Mouse (Mus musculus) lung, postnatal 0 days (tissue): ENCODE measurements around the gene Dpep2nb.

ENCODE experiments used
- CTCF ChIP-seq: IDR thresholded peaks from 2 replicates; pipeline ENCODE4 v1.5.1; 2016; ENCODE audit warnings: antibody characterized with exemption, mild to moderate bottlenecking
- EP300 ChIP-seq: IDR thresholded peaks from 2 replicates; pipeline ENCODE4 v1.6.1; 2016; ENCODE audit warnings: antibody characterized with exemption, mild to moderate bottlenecking, control low read depth

GRCm38 (mm10) chr8:105993226-105993625 is 12.5 kb downstream of the Dpep2nb start:
- no peak for TF ChIP-seq CTCF
- no peak for TF ChIP-seq EP300
